Mouse (Mus musculus) granulocyte monocyte progenitor cell, adult 5-6 weeks (primary cell): ENCODE data around the gene Fzd5. TPM values are rescaled to one million over a fixed set of nuclear protein-coding genes. Genes with fewer than 3 reads are reported as not detected.

Experiments
- ATAC-seq: replicated peaks from 2 replicates; pipeline ENCODE4 v1.8.0; 2016; ENCODE audit warnings: mild to moderate bottlenecking, moderate TSS enrichment, inconsistent platforms; ENCODE audit not compliant: poor library complexity, severe bottlenecking
- total RNA-seq, 2 experiments: library from RNA; stranded (forward) in 1 of 2; stranded (reverse) in 1 of 2; fragments of 200-712, 200-1000 nt in 1 of 2; fragments of >200 nt in 1 of 2; fragmentation: Nextera tagmentation in 1 of 2; gene quantifications; 2 replicates each; pipeline ENCODE4 v1.2.3; 2014 to 2017

The Fzd5 gene
- total RNA-seq, 2 experiments from 2014 or later: 1.2 to 1.6 TPM

- peak; percentile 8; the same call in 1 of the 2 replicates for ATAC-seq
These were observed 2.5 kb downstream of the Fzd5 start for GRCm38 (mm10) chr1:64734771-64735750.

DNA sequence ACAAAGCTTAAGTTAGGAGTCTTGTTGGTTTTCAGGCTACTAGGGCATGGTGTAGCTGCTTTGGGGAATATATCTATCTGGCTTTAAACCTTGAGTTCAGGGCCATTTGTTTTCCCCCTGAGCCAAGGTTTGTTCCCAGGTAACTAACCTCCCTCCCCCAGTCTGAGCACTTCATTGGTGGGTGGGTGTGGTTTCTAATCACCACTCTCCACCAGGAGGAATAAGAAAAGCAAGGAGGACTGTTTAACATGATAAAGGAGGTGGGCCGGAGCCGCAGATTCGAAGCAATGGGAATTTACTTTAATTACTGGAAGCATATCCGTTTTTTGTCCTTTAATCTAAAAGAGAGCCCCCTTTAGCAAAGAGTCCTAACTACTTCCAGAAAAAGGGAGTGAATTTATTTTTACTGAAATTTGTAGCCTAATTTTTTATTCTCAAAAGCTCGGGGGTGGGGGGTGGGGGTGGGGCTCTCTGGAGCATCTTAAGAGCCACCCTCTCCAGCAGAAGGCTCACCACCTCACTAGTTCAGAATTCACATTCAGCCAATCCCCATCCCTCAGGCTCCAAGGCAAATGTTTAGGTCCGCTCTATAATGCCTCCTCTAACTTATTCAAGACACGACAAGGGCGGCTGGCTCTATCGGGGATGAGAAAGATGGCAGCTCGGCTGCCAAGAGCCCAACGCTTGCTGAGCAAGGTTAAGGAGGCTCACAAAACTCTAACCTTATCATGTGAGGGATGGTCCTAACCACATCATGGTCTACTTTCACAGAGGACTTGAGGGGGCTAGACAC, 3.9 kb downstream of the Fzd5 start:
- ATAC-seq: no peak

DNA sequence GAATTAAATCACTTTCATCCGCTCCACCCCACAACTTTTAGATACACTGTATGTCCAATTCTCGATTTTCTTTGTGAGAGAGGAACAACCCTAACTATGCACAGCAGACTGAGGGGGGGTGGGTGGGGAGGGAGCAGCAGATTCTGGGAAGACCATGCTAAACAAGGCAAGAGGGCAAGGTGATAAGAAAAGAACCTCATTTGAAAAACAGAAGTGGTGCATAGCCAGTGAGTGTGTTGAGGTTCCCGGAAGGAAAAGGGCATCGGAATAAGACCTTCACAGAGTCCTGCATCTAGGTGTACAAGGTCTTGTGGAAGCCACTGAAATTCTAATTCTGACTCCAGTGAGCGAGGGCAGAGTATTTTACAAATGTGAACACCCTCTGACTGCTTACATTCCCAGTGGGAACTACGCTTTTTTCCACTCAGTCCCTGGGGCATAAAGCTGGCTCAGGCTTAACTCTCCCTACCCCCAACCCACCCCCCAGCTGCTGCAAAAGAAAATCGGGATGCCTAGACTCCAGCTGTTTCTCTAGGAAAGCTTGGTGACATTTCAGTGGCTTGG, 4.8 kb downstream of the Fzd5 start:
- no peak for ATAC-seq

- ATAC-seq: no peak
These were observed 5.4 kb downstream of the Fzd5 start for GRCm38 (mm10) chr1:64732161-64732560.

- ATAC-seq: no peak
These were observed 6.1 kb downstream of the Fzd5 start for GRCm38 (mm10) chr1:64731341-64732020.

- ATAC-seq: no peak
These were observed 7.5 kb downstream of the Fzd5 start for GRCm38 (mm10) chr1:64730046-64730445.

DNA sequence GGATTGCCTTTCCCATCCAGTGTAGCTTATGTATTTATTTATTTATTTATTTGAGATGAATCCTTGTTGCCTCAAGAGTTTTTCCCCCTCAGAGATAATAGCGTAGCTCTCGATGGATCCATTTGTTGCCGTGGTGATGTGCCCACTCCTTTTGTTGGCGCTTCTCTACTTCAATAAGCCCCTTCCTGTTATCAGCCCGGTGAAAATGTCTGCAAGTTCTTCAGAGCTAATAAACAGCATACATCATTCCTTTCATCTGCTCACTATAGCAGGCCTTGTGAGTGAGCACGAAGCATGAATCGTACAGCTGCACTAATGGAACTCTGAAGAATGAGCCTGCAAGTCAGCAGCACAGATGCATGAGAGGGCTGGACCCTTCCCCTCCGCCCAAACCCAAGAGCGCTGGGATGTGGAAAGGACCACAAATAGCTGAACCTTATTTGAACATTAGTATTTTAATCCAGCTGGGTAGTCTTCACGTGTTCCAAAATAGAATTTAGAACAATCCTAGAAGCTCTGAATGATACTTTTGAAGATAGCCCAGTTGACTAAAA, 16.4 kb downstream of the Fzd5 start:
- ATAC-seq: no peak

GRCm38 (mm10) chr1:64717504-64717903, 20.0 kb downstream of the Fzd5 start:
- ATAC-seq: peak; percentile 100

DNA sequence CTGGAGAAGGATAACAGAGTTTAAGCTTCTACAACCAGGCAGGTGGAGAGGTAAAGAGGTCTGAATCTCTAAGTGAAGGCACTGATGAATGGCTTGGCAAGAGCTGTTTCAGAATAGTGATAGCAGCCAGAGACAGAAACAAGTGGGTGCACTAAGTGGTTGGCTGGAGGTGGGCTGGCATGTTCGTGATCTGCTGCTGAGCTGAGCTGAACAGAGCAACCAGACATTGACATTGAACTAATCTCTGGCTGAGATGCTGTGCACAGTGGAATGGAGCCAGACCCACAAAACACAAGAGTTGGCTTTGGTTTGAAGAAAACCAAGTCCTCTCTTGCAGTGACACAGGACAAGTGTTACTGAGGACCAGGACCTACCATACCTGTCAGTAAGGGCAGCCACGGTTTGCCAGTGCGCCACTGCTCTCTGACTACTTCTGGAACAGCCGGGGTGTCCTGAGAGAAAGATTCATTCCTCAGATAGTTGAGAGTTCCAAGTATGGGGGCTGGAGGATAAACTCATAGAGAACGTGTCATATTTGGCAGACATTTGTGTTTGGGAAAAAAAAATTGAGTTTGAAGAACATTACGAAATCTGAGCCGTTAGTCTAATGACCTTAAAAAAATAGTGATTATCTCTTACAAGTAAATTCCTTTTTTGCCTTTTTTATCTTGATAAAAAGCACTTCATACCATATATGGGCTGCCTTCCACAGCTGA, 20.8 kb downstream of the Fzd5 start:
- ATAC-seq: no peak

GRCm38 (mm10) chr1:64715458-64715857, 22.1 kb downstream of the Fzd5 start:
- no peak for ATAC-seq

DNA sequence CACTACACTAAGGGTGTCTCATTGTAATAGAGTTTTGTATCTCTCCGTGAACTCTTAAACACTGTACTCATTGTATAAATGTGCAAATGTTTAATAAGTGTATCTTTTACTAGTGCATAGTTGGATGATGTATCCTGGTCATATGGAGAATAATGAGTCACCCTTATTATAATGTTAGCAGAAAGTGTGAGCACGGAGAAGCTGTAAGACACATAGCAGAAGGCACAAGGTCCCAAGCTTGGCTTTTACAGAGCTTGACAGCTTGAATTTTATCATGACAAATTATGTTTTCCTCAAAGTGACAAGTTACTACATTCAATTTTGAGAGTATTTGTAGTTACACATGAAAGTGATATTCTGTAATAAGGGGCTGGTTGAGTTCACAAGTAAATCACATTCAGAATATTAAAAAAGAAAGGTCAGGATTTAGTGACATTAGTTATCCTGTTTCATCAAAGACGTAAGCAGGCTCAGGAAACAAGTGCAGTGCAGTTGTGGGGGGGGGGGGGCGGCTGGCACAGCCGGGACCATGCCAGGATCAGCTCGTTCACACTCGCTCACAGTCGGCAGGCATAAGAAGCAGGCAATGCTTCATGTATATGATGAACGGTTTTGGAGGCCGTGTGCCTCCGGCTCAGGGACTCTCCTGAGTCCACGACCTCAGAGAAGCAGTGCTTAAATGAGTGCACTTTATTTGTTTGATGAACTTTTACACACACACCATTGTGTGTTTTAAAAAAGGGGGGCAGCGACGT, 25.4 kb downstream of the Fzd5 start:
- no peak for ATAC-seq

- peak; percentile 63 for ATAC-seq
These were observed 27.7 kb downstream of the Fzd5 start for GRCm38 (mm10) chr1:64709891-64710290.

DNA sequence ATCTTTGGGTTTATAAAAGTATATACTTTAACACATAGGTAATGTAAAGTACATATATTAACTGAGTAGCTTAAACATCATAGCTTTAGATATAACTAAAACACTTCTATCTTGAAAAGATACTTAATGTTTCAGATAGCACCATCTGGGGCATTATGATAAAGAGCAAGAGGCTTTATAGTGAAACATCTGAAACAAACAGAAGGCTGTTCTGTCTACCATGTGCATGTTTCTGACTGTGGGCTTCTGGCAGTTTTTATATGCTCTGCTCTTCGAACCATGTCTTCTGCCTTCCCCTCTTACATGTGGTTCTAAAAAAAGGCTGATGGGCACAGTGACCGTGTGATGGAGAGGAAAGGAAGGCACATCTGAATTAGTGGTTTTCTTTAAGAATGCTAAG, 30.9 kb downstream of the Fzd5 start:
- no peak for ATAC-seq

GRCm38 (mm10) chr1:64705230-64705629, 32.3 kb downstream of the Fzd5 start:
- ATAC-seq: peak; percentile 92

DNA sequence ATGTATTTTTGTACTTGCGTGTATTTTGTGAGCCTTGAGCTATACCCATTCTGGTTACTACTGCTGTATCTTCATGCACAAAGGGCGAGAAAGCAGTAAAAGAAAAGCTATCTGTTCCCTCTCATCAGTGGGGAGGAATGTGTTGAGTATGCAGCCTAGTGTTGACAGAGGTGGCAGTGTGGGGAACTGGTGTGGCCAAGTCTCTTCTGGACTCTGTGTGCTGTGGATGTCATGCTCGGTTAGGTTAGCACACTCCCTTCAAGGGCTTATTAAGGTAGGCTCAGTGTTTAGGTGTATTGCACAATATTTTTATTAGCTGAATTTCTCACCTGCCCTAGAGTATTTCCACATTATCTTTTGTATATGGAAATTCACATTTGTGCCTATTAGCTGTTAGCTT, 35.8 kb downstream of the Fzd5 start:
- no peak for ATAC-seq

- no peak for ATAC-seq
These were observed 42.4 kb downstream of the Fzd5 start for GRCm38 (mm10) chr1:64695156-64695555.

GRCm38 (mm10) chr1:64691581-64691980, 46.0 kb downstream of the Fzd5 start:
- peak; percentile 14; the same call in 1 of the 2 replicates for ATAC-seq

DNA sequence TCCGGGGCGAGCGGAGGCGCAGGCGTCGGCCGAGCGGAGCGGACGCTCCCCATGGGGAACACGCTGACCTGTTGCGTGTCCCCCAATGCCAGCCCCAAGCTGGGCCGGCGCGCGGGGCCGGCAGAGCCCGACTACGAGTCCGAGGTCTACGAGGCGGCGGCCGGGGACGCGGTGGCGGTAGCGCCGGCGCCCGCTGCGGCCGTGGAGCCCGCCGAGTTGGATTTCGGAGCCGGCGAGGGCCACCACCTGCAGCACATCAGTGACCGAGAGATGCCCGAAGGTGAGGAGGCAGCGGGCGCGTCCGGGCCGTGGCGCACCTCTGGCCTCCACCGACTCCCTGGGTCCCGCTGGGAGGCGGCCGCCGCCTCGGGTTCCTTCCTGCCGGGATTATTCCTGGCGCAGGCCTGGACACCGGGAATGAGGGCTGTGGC, 46.4 kb downstream of the Fzd5 start:
- 0 out of 2 replicates have a peak, but pooled peaks have one; percentile 1 for ATAC-seq
